Mouse (Mus musculus) embryonic facial prominence, embryonic 13.5 days (tissue): ENCODE measurements at regions not wholly inside any gene's neighbourhood (a gene's known extent, or its start where the extent isn't known, plus 50 kb on each side); places are given as distances from the start of the nearest gene placed in this dataset.
"Not testable (repeated sequence)": the region's sequence is repeated elsewhere in the genome, so short reads cannot be mapped to it uniquely, and the experiment has no call there.

Experiments used
- ATAC-seq: fragments of 200-750 bp; cut with Nextera tagmentation; 2 replicates; pipeline ENCODE4 v1.8.0; 2017; ENCODE audit warnings: low read depth; ENCODE audit not compliant: insufficient number of reproducible peaks, insufficient read depth, low FRiP score, low TSS enrichment
- H3K27ac ChIP-seq: fragments of 300-500 bp; sonication (generic); 2 replicates; pipeline ENCODE4 v1.5.1; 2015; ENCODE audit warnings: moderate library complexity, mild to moderate bottlenecking, inconsistent platforms
- H3K27me3 ChIP-seq: fragments of 300-500 bp; sonication (generic); 2 replicates; pipeline ENCODE4 v1.6.1; 2015; ENCODE audit warnings: mild to moderate bottlenecking, inconsistent platforms
- H3K36me3 ChIP-seq: fragments of 300-500 bp; sonication (generic); 2 replicates; pipeline ENCODE4 v1.6.1; 2015; ENCODE audit warnings: mild to moderate bottlenecking, inconsistent platforms
- H3K4me1 ChIP-seq: fragments of 300-500 bp; sonication (generic); 2 replicates; pipeline ENCODE4 v1.6.1; 2015; ENCODE audit warnings: inconsistent platforms
- H3K4me2 ChIP-seq: fragments of 300-500 bp; sonication (generic); 2 replicates; pipeline ENCODE4 v1.6.1; 2015; ENCODE audit warnings: moderate library complexity, mild to moderate bottlenecking, inconsistent platforms
- H3K4me3 ChIP-seq: fragments of 300-500 bp; sonication (generic); 2 replicates; pipeline ENCODE4 v1.5.1; 2015; ENCODE audit warnings: mild to moderate bottlenecking, inconsistent platforms
- H3K9ac ChIP-seq: fragments of 300-500 bp; sonication (generic); 2 replicates; pipeline ENCODE4 v1.6.1; 2015; ENCODE audit warnings: mild to moderate bottlenecking, inconsistent platforms
- H3K9me3 ChIP-seq: fragments of 300-500 bp; sonication (generic); 2 replicates; pipeline ENCODE4 v1.6.1; 2016; ENCODE audit warnings: inconsistent platforms
- WGBS: fragments of 180-500 bp; shearing (Covaris S2); methylation state at CpG from one replicate; pipeline ENCODE4 v1.1.7; 2015; ENCODE audit warnings: mixed read lengths; 5-methylcytosine and 5-hydroxymethylcytosine counted together

GRCm38 (mm10) chr3:21678734-21679133, 397.7 kb upstream of the Tbl1xr1 start:
- Histone ChIP-seq H3K9ac (no peak overlapping the region), H3K27ac (no peak overlapping the region), H3K4me1 (no peaks in the 10 kb centered on the region), H3K27me3 (no peaks in the 10 kb centered on the region), H3K4me2 (no peak overlapping the region), H3K36me3 (no peaks in the 10 kb centered on the region), H3K9me3 (no peaks in the 10 kb centered on the region), H3K4me3 (no peak overlapping the region)
- ATAC-seq: no peak

DNA sequence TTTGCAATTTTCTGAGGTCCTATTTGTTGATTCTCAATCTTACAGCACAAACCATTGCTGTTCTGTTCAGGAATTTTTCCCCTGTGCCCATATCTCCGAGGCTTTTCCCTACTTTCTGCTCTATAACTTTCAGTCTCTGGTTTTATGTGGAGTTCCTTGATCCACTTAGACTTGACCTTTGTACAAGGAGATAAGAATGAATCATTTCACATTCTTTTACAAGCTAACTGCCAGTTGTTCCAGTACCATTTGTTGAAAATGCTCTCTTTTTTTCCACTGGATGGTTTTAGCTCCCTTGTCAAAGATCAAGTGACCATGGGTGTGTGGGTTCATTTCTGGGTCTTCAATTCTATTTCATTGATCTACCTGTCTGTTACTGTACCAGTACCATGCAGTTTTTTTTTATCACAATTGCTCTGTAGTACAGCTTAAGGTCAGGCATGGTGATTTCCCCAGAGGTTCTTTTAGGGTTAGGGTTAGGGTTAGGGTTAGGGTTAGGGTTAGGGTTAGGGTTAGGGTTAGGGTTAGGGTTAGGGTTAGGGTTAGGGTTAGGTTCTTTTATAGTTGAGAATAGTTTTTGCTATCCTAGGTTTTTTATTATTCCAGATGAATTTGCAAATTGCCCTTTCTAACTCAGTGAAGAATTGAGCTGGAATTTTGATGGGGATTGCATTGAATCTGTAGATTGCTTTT, 378.3 kb upstream of the Tbl1xr1 start:
- H3K27ac ChIP-seq, H3K4me2 ChIP-seq, ATAC-seq, H3K9ac ChIP-seq, H3K27me3 ChIP-seq, H3K4me1 ChIP-seq, H3K36me3 ChIP-seq, H3K4me3 ChIP-seq, H3K9me3 ChIP-seq: not testable (repeated sequence)
- WGBS: 59% methylated on average over 1 of the region's 1 CpGs

DNA sequence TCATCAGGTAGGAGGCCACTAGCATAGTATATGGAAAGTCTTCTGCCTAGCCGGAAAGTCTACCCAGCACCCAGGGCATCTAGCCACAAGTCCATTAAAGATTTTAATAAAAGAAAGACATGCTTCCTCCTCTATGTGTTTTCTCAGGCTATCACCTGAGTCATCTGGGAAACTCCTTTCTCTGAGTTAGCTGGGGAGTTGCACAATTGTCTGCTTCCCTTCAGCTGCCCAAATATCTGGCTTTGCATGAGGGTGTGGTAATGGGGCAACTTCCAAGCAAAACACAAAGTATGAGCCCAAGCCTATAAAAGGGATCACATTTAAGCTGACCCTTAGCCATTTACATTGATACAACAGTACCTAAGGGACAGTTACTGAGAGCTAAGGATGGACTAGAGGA, 376.9 kb upstream of the Tbl1xr1 start:
- no peak for ATAC-seq
- H3K27ac ChIP-seq: no peak overlapping the region
- no peak overlapping the region for H3K4me3 ChIP-seq
- no peaks in the 10 kb centered on the region for H3K27me3 ChIP-seq
- H3K9me3 ChIP-seq: no peaks in the 10 kb centered on the region
- 95% methylated on average over 1 of the region's 1 CpGs for WGBS
- H3K4me1 ChIP-seq: no peaks in the 10 kb centered on the region
- H3K36me3 ChIP-seq: no peaks in the 10 kb centered on the region
- H3K9ac ChIP-seq: no peak overlapping the region
- H3K4me2 ChIP-seq: no peak overlapping the region

DNA sequence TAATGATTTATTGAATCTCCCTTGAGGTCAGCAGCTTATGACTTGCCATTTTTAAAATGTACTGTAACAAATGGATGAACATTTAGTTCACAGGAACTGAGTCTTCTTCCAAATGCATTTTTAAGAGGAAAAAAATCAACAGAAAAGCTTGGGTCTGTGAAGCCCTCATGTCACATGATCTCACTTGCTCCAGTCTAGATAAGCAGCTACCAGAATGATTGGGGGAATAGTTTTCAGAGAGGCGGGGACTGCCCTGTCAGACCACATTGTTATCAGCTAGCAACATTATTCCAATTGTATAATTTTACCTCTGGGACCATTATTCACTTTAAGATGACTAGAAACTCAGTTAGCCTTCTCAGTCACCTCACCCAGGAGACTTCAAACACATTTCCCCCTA, 376.1 kb upstream of the Tbl1xr1 start:
- H3K4me2 ChIP-seq: no peak overlapping the region
- no peak overlapping the region for H3K27ac ChIP-seq
- H3K9ac ChIP-seq: no peak overlapping the region
- H3K4me1 ChIP-seq: no peaks in the 10 kb centered on the region
- 64% methylated on average over 1 of the region's 1 CpGs for WGBS
- no peaks in the 10 kb centered on the region for H3K9me3 ChIP-seq
- no peaks in the 10 kb centered on the region for H3K27me3 ChIP-seq
- no peaks in the 10 kb centered on the region for H3K36me3 ChIP-seq
- no peak for ATAC-seq
- H3K4me3 ChIP-seq: no peak overlapping the region

DNA sequence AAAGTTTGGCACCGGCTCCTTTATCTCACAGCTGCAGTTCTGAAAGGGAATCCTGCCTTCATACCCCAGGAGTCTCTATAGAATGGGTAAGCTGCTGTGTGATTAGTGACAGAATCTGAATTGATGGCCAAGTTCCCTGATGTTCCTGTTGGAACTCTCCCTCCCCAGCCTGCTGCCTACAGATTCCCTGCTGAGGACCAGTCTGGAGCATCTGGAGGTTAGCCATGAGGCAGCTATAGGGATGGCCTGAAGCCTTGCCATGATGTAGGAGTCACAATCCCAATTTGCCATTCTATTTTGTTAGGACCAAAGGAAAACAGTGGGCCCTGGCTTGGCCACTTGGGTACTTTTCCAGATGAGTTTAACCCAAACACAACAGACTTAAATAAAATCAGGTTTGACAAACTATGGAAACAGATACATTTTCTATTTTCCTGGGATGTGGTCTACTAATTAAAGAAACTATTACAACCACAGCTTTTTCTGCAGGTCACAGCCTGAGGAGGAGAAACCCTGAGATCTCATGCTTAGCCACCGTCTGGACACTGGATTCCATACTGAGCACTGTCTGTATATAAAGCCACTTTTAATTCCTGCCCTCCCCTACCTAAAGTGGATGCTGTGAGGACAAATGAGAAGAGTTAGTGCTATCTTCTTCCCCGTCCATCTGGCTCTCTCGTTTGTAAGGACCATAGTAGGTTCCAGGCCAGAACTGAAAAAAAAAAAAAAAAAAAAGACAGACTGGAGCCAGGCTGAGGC, 349.5 kb upstream of the Tbl1xr1 start:
- Histone ChIP-seq H3K4me1 (0 out of 2 replicates have a peak, but pooled peaks cover 5% of the 10 kb centered on the region), H3K4me2 (no peak overlapping the region), H3K36me3 (no peaks in the 10 kb centered on the region), H3K27me3 (no peaks in the 10 kb centered on the region), H3K9me3 (no peaks in the 10 kb centered on the region), H3K27ac (no peak overlapping the region), H3K4me3 (no peak overlapping the region), H3K9ac (no peak overlapping the region)
- WGBS: 72% methylated on average over 4 of the region's 4 CpGs
- no peak for ATAC-seq

- no peak for ATAC-seq
- no peak overlapping the region for H3K4me3 ChIP-seq
- no peak overlapping the region for H3K4me2 ChIP-seq
- no peaks in the 10 kb centered on the region for H3K27me3 ChIP-seq
- no peak overlapping the region for H3K27ac ChIP-seq
- WGBS: 59% methylated on average over 4 of the region's 4 CpGs
- H3K4me1 ChIP-seq: 0 out of 2 replicates have a peak, but pooled peaks cover 5% of the 10 kb centered on the region
- no peak overlapping the region for H3K9ac ChIP-seq
- H3K9me3 ChIP-seq: no peaks in the 10 kb centered on the region
- no peaks in the 10 kb centered on the region for H3K36me3 ChIP-seq
Measured at GRCm38 (mm10) chr3:21728019-21728418, 348.4 kb upstream of the Tbl1xr1 start.

GRCm38 (mm10) chr3:21729328-21729727, 347.1 kb upstream of the Tbl1xr1 start:
- 89% methylated on average over 1 of the region's 1 CpGs for WGBS
- Histone ChIP-seq H3K27ac (no peak overlapping the region), H3K4me2 (no peak overlapping the region), H3K27me3 (no peaks in the 10 kb centered on the region), H3K4me3 (no peak overlapping the region), H3K4me1 (0 out of 2 replicates have a peak, but pooled peaks cover 5% of the 10 kb centered on the region), H3K36me3 (no peaks in the 10 kb centered on the region), H3K9ac (no peak overlapping the region), H3K9me3 (no peaks in the 10 kb centered on the region)
- ATAC-seq: no peak

DNA sequence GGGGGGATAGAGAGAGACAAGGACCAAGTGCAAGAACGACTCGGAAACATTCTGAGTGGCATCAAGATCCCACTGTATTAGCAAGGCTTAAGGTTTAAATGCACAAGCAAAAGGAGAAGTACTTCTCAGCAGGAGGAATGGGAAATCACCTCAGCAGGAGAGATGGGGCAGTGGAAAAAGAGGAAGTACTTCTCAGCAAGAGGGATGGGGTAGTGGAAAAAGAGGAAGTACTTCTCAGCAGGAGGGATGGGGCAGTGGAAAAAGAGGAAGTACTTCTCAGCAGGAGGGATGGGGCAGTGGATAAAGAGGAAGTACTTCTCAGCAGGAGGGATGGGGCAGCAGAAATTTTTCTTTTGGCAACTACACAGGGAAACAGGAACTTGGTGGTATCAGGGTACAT, 340.8 kb upstream of the Tbl1xr1 start:
- H3K4me1 ChIP-seq, H3K9ac ChIP-seq, H3K4me3 ChIP-seq, ATAC-seq, H3K27me3 ChIP-seq, H3K36me3 ChIP-seq, H3K9me3 ChIP-seq, H3K4me2 ChIP-seq, H3K27ac ChIP-seq: not testable (repeated sequence)
- 89% methylated on average over 2 of the region's 2 CpGs for WGBS

GRCm38 (mm10) chr3:21739720-21740119, 336.7 kb upstream of the Tbl1xr1 start:
- 84% methylated on average over 4 of the region's 4 CpGs for WGBS
- Histone ChIP-seq H3K27me3 (no peaks in the 10 kb centered on the region), H3K4me2 (no peak overlapping the region), H3K9ac (no peak overlapping the region), H3K4me1 (no peaks in the 10 kb centered on the region), H3K4me3 (no peak overlapping the region), H3K27ac (no peak overlapping the region), H3K36me3 (no peaks in the 10 kb centered on the region), H3K9me3 (no peaks in the 10 kb centered on the region)
- ATAC-seq: no peak

DNA sequence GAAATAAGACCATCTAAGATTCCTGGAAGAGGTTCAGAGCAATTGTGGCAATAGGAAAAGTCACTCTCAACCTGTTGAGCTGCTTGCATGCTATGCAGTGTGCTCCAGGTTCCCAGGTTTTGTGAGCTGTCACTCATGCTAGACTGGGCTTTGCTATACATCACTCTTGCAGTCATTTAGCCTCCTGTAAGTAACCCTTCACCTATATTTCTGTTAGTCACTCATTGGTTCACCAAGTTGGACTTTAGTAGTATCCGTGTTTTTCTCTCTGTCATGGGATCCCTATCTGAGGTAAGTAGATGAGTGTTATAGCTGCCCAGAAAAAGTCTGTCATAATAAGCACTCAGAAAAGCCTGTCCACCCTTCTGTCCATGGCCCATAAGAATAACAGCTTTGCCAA, 332.3 kb upstream of the Tbl1xr1 start:
- no peaks in the 10 kb centered on the region for H3K27me3 ChIP-seq
- H3K9me3 ChIP-seq: 0 out of 2 replicates have a peak, but pooled peaks cover 3% of the 10 kb centered on the region
- no peak overlapping the region for H3K4me2 ChIP-seq
- ATAC-seq: no peak
- H3K27ac ChIP-seq: no peak overlapping the region
- H3K9ac ChIP-seq: no peak overlapping the region
- no peaks in the 10 kb centered on the region for H3K4me1 ChIP-seq
- H3K36me3 ChIP-seq: no peaks in the 10 kb centered on the region
- no peak overlapping the region for H3K4me3 ChIP-seq
- WGBS: 95% methylated on average over 1 of the region's 1 CpGs

DNA sequence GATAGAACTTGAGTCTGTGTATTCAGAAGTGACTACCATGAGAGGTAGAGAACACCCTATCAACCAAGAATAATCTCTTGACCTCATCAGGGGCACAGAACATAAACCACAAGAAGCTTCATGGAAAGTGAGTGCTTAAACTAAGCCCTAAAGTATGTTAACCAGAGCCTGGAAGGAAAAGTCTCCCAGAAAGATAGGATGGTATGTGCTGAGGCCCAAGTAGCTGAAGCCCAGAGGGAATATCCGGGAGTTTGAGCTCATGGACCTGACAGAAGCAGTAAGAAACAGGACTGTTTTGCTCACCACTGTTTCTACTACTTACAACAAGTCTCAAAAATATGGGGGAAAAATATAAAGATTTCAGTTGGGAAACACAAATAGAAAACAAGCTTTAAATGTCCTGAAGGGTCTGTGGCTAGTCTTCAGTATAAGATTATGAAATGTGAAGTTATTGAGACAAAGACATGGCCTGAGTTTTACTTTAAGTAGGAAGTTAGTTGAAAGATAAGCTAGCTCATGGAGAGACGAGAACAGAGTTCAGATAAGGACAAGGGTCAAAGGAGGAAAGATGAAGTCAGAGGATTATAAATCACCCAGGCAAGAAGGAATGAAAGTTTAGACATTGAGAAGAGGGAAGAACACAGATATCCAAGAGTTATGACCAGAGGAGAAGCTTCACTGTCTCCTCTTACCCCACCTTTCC, 315.8 kb upstream of the Tbl1xr1 start:
- no peaks in the 10 kb centered on the region for H3K9me3 ChIP-seq
- no peaks in the 10 kb centered on the region for H3K27me3 ChIP-seq
- peaks cover 9% of the 10 kb centered on the region; the same call in 1 of the 2 replicates for H3K4me1 ChIP-seq
- WGBS: 74% methylated on average over 2 of the region's 2 CpGs
- no peak overlapping the region for H3K4me3 ChIP-seq
- no peaks in the 10 kb centered on the region for H3K36me3 ChIP-seq
- ATAC-seq: no peak
- H3K9ac ChIP-seq: no peak overlapping the region
- no peak overlapping the region for H3K27ac ChIP-seq
- no peak overlapping the region for H3K4me2 ChIP-seq

DNA sequence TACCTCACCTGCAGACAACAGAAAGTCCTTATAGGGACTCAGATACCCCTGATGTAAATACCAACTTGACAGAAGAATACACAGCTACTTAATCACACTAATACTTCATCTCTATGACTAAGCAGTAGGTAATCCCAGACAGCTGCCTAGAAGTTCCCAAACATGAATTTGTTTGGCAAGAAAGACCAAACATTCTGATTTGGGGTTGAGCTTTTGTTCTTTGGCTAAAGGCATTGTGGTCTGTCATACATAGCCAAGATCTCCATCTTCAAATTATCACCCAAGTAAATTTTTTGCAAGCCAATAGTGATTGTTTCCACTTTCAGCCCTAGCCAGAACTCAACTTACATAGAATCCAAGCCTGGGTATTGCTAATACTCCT, 315.2 kb upstream of the Tbl1xr1 start:
- Histone ChIP-seq H3K27ac (no peak overlapping the region), H3K36me3 (no peaks in the 10 kb centered on the region), H3K4me1 (peaks cover 9% of the 10 kb centered on the region; the same call in 1 of the 2 replicates), H3K9me3 (no peaks in the 10 kb centered on the region), H3K9ac (no peak overlapping the region), H3K4me3 (no peak overlapping the region), H3K27me3 (no peaks in the 10 kb centered on the region), H3K4me2 (no peak overlapping the region)
- ATAC-seq: no peak
